Mouse (Mus musculus) adrenal gland, adult 8-10 months (tissue): ENCODE data around the gene Fhod1. TPM values are rescaled to one million over a fixed set of nuclear protein-coding genes. Genes with fewer than 3 reads are reported as not detected.
A peak's percentile ranks its signal among the peaks of the same experiment; 100 is the strongest.

Experiments used
- DNase-seq: peaks from one replicate; pipeline ENCODE4 v3.0.0; 2022
- total RNA-seq, 4 experiments: library from RNA; stranded (reverse); gene quantifications; 2 replicates each; pipeline ENCODE4 v1.2.4; 2022

The Fhod1 gene
- 10 to 100 TPM; 11.8 to 21.9 (median 17.1) TPM for total RNA-seq

DNA sequence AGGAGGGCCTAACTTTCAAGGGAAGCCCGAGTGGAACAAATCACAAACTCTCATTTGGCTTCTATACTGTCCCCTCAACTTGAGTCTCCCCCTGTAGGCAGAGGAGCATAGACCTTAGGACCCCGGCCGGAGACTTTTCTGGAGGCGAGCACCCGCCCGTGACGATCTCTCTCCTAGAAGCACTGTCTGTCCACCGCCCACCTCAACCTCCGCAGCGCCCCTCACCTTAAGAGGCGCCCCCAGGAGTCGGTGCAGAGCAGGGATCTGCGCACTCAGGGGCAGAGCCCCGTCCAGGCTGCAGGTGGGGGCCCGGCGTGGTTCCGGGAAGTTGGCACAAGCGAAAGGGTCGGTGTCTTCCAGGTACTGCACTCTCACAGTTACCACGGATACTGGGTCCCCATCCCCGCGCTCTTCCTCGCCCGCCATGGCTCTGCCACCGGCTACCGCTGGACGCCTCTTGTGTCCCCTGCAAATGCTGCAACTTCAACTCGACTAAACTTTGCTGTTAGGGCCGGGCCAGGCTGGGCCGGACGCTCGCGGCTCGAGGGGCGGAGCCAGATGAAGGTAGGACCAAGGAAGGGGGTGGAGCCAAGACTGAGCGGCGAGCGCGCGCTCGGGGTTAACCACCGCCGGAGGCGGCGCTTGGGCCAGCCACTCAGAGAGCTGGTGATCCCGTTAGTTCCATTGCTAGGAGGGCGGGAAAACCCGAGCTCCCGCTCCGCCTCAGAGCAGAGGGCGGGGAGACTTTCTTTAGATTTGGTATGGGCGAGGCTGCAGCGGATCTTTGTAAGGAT is at the start of gene Fhod1:
Gene Fhod1, minus strand, starts transcription at position 526 of the 794 bp plus-strand sequence.
- DNase-seq, result peak; percentile 94

DNA sequence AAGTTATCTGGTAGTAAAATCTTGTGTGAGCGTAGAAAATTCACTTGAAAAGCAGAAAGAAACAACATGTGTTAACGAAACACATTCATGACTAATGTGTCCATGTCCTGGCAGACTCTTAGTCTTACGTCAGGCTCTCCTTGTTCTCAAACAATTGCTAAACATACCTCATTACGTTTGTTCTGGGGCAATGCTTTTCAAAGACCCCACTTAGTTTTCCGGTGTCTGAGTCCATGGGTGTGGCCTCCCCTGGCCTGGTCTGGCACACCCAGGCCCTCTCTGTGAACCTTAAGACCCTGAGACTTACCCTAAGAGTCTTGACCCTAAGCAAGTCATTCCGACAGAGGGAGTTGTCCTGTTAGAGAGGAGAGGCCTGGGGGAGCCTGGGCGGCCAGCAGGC is 46.2 kb upstream of the Fhod1 start:
- no peak for DNase-seq

DNA sequence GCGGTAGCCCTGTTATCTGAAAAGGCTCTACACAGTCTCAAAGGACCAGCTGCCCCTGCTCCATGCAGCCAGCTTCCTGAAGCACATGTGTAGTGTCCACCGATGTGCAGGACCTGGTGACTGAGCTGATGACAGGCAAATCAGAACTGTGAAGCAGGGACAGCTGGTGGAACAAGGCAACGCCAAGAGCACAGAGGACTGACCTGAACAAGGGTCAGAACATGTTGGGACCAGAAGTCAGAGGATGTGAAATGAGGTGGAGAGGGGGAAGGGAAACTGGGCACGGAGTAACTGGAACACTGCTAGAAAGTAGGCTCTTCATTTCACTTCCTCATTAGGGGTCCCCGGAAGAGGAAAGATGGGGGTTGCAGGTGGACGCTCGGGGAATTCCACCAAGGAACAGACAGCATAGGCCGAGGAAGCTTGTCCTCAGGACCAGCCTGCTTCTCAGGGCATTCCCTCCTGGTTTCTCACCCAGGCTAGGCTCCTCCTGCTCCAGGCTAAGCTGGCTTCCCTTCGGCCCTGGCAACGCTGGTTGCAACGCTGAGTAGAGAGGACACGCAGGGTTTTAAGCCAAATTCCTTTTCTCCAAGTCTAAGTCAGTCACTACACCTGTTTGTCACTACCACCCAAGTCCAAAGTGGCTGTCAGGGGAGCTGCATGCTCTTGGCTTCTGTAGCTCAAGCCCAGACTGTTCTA is 45.5 kb upstream of the Fhod1 start:
- no peak for DNase-seq

DNA sequence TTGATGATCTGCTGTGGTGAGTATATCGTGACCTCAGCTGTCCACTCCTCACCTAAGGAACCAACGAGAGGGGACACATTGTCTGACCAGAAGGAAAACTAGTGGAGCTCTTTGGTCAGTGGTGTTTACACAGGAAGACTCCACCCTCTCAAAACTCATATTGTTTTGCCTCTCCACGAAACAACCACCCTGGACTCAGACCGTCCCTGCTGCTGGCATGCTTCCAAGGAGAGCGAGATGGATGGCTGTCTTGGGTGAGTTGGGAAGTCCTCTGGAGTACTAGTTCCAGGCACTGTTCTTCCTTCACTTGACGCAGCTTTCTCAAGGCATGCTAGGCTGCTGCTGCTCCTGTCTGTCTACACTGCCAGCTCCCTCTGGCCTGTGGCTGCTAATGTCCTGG is 41.3 kb upstream of the Fhod1 start:
- no peak for DNase-seq

DNA sequence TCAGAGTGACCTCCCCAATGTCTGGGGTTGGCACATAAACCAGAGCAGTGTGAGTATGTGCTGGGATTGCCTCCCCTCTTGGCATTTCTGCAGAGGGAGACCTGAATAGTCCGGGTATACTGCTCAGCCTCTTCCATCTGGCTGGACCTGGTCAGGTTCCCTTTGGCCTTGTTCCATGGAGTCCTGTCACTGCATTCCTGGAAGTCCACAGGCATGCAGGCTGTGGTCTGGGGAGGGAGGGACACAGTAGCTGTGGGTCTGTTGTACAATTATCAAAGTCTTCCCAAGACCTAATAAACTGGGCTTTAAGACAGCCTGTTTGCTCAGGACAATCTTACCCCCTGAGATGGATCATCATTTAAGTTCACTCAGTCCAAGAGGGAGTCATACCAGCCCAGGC is 39.4 kb upstream of the Fhod1 start:
- no peak for DNase-seq

DNA sequence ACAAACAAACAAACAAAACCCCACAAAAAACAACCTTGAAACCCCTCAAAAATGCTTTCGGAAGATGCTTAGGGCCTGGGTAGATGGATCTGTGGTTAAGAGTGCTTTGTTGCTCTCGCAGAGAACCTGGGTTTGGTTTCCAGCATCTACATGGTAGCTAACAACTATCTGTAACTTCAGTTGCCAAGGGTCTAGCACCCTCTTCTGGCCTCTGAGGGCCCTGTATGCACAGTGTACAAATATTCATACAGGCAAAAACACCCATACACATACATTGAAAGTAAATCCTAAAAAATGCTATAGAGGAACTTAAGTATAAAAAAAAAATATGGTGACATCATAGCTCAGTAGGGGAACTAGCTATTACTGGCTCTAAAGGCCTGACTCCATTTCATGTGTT is 36.3 kb upstream of the Fhod1 start:
- DNase-seq, result no peak

DNA sequence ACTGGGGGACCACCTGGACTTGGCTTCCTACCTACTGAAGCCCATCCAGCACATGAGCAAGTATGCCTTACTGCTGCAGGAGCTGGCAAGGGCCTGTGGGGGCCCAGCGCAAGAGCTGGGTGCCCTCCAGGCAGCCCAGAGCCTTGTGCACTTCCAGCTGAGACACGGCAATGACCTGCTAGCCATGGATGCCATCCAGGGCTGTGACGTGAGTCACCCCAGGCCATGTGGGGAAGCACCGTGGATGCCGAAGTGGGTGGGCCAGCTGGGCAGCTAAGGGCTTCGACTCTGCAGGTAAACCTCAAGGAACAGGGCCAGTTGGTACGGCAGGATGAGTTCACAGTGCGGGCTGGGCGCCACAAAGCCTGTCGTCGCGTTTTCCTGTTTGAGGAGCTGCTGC is 32.6 kb upstream of the Fhod1 start:
- no peak for DNase-seq

DNA sequence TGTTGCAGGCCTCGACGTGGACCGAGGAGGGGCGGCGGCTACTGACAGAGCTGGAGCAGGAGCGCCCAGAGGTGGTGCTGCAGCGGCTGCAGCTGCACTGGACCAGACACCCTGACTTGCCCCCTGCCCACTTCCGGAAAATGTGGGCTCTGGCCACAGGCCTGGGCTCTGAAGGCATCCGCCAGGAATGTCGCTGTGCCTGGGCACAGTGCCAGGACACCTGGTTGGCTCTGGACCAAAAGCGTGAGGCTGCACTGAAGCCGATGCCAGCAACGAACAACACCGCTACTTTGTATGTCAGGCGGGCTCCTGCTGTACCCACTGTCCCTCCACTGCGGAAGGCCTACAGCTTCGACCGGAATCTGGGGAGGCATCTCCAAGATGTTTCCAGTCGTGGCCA is 30.9 kb upstream of the Fhod1 start:
- DNase-seq, result no peak

DNA sequence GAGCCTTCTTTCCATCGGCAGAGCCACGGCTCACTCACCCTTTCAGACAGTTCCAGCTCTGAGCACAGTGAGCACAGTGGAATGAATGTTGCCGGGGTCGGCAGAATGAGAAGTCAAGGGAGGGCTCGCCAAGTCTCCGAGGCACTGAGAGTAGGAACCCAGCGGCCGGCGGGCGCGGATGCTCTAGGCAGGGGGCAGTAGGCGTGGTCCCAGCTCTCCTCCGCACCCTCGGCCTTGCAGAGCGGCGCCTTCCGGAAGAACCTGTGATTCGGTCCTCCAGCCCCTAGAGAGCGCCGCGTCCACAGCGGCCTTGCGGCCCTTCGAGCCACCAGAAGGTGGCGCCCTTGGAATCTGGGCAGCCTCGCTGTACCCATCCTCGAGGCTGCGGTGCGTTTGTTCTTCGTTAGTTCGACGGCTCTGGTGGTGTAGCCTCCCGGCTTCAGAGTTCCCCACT is 26.8 kb upstream of the Fhod1 start:
- no peak for DNase-seq

DNA sequence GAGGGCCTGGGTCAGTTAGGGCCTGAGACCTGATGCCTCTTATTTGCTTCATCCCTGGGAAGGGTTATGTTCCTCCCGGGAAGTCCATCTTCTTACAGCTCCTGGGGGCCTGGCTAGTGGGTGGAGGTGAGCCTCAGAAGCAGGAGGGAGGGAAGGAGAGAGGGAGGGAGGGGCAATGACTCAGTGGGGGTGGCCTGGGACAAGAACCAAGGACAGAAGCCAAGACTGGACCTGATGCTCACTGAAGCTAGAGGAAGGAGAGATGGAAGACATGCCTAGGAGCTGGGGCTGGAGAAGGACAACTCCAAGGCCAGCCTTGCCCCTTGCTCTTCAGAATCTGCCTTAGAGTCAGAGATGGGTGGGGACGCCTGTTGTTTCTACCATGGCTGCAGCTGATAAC is 25.3 kb upstream of the Fhod1 start, which contains the start of gene Plekhg4:
Gene Plekhg4, plus strand, starts transcription at position 243 of the 400 bp plus-strand sequence.
- peak; percentile 37 for DNase-seq

DNA sequence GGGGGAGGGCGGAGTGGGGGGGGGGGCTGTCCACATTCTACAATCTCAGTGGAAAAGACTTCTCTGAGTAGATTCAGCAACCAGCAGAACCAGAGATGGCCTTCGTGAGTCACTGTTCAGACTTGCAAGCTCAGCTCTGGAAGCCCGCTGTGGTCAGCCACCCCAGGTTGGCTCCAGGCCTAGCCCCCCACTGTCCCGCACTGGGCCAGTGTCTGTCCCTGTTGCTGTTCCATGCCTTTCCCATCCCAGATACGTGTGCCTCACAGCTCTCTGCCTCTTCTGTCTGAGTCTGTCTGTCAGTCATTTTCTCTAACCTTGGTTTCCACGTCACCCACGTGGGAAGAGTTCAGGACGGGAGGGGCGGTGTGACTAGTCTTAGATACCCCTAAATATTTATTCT is 24.7 kb upstream of the Fhod1 start:
- peak; percentile 33 for DNase-seq

DNA sequence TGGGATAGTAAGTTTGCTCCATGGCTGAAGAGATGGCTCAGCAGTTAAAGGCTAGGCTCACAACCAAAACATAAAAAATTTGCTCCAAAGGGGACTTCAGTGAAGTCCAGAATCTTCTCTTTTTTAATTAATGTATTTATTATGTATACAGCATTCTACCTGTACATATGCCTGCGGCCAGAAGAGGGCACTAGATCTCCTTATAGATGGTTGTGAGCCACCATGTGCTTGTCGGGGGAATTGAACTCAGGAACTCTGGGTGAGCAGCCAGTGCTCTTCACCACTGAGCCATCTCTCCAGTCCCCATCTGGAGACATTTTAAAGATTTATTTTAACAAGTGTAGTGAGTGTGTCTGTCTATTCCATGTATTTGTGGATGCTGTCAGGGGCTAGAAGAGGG is 19.4 kb upstream of the Fhod1 start:
- DNase-seq, result no peak

DNA sequence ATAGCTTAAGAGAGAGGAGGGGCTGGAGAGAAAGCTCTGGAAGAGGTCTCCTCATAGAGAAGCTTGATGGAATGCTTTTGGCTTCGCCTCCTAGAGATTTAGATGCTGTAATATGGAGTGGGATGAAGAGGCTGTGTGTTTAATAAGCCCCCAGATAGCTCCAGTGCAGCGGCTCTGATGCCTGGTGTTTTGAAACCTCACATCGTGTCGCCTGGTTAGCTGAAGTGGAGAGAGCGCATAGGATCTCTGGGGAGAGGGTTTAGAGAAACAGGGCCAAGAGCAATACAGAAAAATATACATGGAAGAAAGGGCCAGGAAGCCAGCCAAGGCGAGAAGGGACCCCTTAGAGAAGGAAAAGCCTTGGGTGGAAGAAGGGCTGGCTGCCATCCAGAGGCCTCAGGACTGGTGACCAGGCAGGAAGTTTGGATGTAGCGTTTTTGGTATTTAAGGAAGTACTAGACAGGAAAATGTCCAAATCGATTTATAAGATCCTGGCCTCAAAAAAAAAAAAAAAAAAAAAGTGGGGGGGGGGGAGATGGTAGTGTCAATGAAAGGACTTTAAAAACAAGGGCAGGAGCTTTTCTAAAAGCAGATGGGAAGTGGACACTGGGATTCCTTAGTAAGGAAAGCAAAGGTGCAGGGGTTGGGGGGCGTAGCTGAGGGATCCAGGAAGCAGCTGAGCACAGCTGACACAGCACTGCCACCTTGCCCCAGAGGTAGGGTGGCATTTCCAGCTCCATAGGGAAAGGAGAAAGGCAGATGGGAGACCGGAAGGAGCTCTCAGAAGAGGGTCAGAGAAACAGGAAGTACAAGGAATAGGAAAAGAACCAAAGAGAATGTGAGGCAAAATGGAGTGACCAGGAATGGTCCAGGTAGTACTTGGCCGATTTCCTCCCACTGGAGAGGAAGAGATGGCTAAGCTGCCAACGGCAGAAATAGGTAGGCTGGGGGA is 14.3 kb upstream of the Fhod1 start:
- no peak for DNase-seq

DNA sequence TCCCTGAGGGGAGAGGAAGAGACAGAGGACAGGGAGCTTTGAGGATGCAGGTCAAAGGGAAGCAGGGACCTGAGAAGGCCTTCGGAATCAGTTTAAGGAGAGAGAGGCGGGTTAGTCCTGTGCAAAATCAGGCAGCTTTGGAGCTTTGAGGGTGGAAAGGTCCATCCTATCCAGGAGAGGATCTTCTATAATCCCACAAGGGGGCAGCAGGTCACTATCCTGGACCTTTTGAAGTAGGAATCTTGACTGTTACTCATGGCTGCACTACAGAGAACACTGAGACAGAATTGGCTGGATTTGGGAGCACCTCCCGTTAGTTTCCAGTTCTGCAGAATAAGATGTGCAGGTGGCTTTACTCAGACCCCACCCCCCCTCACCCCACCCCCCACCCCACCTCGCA is 11.9 kb upstream of the Fhod1 start:
- DNase-seq, result no peak

DNA sequence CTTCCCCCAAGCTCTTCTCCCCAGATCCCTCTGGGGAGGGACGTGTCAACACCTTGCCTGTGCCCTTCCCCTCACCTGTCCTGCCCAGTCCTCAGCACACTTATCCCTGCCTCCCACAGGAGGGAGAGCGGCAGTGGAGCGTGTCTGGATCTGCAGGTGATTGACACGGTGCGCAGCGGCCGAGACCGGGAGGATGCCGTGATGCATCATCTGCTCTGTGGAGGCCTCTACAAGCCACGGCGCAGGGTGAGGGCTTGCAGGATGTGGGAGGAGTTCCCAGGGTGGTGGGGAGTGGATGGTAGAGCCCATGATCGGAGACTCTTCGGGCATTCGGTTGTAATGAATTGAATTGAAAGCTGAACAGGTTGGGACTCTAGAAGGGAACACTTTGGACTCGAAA is 11.5 kb upstream of the Fhod1 start:
- no peak for DNase-seq

DNA sequence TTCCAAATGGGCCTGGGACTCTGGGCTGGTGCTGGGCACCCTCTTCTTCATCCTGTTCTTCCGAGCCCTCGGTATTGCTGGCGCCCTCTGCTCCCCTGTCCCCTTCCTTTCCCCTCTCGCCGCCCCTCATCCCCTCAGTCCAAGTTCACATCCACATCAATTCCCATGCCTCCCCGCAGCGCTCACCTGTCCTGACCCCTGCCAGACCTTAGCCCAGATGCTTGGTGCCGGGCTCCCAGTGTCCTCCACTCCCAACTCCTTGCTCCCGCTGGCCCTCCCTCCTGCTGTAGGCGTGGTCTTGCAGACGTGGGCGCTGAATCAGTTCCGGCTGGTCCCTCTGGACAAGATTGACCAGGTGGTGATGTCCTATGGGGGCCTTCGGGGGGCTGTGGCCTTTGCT is 8.9 kb upstream of the Fhod1 start:
- no peak for DNase-seq

DNA sequence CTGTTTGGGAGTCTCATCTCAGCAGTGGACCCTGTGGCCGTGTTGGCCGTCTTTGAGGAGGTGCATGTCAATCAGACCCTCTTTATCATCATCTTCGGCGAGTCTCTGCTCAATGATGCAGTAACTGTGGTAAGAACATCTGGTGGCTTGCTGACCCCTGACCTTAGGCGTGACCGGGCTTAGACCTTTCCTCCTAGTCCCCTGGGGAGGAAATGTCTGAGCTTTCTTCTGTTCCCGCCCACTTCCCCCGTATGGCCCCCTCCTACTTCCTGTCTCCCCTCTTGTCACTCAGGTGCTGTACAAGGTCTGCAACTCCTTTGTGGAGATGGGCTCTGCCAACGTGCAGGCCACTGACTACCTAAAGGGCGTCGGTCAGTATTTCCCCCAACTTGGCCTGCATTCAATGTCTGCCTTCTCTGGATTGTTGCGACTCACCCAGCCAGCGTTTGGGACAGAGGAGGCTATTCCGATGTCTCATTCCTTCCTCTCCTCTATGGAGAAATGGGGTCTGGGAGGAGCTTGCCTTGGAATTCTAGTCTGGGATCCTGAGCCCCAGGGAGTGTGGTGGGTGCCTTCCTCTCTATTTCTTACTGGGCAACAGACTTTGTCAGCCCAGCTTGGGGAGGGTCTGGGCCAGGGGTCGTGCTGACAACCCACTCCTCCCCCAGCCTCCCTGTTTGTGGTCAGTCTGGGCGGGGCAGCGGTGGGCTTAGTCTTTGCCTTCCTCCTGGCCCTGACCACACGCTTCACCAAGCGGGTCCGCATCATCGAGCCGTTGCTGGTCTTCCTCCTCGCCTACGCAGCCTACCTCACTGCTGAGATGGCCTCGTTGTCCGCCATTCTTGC is 7.6 kb upstream of the Fhod1 start:
- DNase-seq, result no peak

DNA sequence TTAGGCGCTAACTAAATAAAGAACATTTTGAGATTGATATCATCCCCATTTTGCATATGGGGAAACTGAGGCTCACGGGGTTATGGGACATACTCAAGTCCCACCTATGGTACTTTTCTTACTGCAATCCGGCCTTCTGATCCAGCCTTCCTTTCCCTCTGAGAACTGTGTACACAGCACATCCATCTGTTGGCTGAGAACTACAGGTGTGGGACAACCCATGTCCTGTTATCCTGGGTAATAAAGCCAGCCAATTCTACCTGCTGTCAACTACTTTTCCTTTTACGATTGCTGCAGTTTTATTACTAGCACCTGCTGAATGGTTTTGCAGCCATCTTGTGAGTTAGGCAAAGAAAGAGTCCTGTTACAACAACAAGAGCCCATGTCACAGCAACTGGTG is 6.8 kb upstream of the Fhod1 start:
- DNase-seq, result no peak

DNA sequence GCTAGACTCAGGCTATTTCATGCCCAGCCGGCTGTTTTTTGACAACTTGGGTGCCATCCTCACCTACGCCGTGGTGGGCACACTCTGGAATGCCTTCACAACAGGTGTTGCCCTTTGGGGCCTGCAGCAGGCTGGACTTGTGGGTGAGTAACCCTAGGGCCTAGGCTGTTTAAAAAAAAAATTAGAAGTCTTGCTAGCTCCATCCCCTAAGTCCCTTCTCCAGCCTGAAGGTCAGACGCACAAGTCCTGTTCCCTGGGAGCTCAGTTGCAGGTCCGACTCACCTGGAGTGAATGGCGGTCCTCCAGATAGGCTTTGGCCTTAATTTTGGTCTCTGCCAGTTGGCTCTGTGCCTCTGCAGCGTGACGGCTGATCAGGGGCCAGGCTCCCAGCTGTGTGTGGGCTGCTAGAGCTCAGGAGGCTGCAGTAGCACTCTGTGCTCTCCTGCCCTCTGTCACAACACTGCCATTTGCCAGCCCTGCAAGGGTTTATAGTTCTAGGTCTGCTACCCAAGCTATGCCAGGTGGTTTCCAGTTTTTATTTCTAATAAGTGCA is 5.9 kb upstream of the Fhod1 start:
- no peak for DNase-seq

DNA sequence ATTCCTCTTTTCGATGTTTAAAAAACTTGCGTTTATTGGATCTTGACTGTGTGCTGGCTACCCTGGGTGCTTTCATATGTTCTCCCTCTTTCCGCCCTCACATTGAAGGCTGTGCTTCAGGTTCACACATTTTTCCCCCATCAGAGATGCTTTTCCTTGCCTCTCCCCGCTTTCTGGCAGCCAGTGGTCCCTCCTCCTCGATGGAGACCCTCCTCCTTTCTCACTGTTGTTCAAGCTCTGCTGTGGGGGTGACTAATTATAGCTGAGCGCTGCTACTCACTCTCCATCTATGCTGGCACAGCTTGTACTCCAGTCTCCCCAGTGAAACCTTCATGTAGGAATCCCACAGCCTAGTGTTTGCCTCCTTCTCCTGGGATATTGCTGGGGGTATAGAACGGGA is 2.4 kb upstream of the Fhod1 start:
- no peak for DNase-seq

DNA sequence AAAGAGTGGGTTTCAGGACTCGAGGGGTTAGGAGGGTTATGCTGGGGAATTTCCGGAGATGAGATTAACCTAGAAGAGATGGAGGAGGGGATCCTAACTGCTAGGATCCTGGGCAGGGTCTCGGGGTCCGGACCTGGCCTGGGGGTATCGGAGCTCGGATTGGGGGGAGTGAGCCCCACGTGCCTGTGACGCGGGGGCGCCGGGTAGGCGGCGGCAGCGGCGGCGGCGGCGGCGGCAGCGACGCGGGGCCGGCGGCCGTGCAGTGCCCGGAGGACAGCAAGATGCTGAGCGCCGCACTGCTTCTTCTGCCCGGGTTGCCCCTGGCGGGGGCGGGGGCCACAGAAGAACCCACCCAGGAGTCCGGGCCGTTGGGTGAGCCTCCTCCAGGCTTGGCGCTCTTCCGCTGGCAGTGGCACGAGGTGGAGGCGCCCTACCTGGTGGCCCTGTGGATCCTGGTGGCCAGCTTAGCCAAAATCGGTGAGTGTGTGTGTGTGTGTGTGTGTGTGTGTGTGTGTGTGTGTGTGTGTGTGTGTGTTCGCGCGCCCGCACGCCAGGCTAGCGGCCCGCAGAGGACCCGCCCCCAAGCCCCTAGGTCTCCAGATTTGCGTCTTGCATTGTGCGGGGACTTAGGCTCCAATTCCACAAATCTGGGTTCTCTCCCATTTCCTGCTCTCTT is 1.5 kb upstream of the Fhod1 start:
- DNase-seq, result no peak
